Mouse (Mus musculus) brown adipose tissue, adult 24 weeks (tissue): ENCODE results near the gene Kansl1. TPM values are rescaled to one million over a fixed set of nuclear protein-coding genes. Genes with fewer than 3 reads are reported as not detected.

ENCODE experiments used
- H3K27ac ChIP-seq: fragments of 200-500 bp; replicated peaks from 2 replicates; pipeline ENCODE4 v1.5.1; 2012; ENCODE audit warnings: low read depth, mild to moderate bottlenecking, low read length
- H3K4me1 ChIP-seq: fragments of 200-500 bp; 2 replicates; pipeline ENCODE4 v1.6.1; 2012; ENCODE audit warnings: low read length, mixed read lengths; ENCODE audit not compliant: control insufficient read depth, insufficient read depth, insufficient read length
- H3K4me3 ChIP-seq: fragments of 200-500 bp; 2 replicates; pipeline ENCODE4 v1.5.1; 2012; ENCODE audit warnings: low read depth, mild to moderate bottlenecking, low read length, moderate library complexity; ENCODE audit not compliant: insufficient read depth
- polyA plus RNA-seq: library from polyadenylated mRNA; stranded (reverse); fragments of >200 nt; gene quantifications from 2 replicates; pipeline ENCODE4 v1.2.4, GENCODE M21; 2012; ENCODE audit not compliant: missing spikeins, insufficient read depth, insufficient read length

The Kansl1 gene
- polyA plus RNA-seq, 1 experiment: 14.7 TPM

DNA sequence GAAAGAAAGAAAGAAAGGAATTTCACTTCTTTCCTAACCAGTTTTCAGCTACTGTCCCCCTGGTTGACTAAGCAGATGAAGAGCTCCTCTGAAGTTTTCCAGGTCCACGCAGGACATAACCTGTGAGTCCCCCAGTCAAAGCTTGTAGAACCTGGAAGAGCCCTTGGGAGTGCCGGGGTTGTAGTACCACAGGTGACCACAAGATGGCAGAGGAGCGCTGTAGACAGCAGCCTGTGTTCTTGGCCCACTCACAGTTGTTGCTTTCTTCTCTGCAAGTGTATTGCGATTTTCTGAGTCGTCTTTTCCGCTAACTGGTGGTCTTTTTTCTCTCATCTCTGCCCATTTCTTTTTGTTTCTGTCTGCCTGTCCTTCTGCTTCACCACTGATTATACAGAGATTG lies 153.0 kb downstream of the Kansl1 start:
- Histone ChIP-seq H3K4me3 (no peak overlapping the region), H3K4me1 (peaks cover 4% of the 10 kb centered on the region), H3K27ac (no peak overlapping the region)

DNA sequence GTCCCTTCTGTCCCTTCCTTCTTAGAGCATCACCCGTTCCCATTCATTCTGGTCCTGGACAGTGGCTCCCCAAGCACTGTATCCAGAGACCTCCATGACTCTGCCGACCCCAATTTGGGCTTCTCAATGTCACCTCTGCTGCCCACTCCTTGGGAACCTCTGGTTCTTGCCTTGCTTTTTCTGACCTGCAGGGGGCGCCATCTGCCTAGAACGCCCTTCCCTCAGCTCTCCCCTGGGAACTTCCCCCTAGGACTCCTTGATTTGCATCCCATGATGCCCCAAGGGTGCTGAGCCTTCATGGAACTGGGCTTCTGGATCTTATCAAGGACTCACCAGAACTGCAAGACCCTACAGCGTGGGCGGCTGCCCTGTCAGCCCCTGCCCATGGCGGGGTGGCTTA lies 157.0 kb downstream of the Kansl1 start:
- Histone ChIP-seq H3K4me3 (no peak overlapping the region), H3K4me1 (peaks cover 2% of the 10 kb centered on the region)

DNA sequence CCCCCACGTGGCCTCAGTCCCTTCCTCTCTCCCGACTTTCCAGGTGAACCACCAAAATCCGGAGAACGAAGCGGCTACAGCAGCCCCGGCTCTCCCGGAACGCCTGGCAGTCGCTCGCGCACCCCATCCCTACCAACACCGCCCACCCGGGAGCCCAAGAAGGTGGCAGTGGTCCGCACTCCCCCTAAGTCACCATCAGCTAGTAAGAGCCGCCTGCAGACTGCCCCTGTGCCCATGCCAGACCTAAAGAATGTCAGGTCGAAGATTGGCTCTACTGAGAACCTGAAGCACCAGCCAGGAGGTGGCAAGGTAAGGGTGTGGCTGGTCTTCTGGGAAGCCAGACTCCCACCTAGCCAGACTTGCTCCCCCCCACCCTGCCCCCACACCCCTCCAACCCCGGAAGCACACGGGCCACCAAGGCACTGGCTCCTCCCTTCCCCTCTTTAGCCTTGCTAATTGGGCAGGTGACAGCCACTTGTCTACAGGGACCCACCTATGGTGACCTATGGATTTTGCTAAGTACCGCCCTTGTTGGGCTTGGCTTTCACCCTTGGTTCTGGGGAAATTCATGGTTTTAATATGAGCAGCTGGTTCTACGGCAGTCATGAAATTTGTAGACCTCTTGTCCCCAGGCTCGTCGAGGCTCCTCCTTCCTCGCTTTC lies 158.3 kb downstream of the Kansl1 start:
- H3K27ac ChIP-seq: no peak overlapping the region
- peaks cover 3% of the 10 kb centered on the region; the same call in 1 of the 2 replicates for H3K4me1 ChIP-seq
- no peak overlapping the region for H3K4me3 ChIP-seq

More for the DNA sequence above, 157.0 kb downstream of the Kansl1 start:
- no peak overlapping the region for H3K27ac ChIP-seq

DNA sequence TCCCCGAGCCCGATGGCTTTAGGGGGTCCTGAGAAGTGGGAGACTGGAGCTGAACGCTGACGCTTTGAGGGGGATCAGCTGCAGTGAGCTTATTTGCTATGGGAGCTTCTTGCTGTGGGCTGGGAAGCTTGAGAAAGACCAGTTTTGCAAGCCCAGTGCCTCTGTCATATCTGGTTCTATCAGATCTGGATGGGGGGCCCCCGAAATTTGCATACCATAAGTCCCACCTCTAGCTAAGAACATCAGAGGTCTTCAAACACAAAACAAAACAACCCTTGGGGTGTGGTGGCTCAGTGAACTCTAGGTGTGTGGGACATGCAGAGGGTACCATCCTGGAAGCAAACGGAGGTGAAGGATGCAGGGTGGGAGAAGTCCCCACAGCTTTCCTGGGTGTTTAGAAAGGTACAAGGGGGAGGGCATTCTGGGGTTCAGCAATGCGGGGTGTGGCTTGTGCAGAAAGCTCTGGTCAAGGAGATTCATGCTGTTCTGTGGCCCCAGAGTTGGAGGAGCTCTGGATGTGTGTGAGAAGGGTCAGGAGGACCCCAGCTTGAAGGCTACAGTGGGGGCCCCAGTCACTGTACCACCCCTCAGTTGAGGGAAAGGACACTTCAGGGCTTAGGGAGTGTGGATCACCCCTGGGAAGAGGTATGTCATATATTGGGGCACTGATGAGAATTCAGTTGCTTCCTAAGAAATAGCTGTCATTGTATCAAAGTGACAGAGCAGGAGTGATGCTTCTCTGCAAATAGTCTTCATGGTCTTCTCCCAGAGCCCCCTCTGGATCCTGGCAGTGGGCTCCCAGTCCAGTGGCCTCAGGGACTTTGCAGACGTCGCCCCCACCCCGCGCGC lies 159.1 kb downstream of the Kansl1 start:
- no peak overlapping the region for H3K27ac ChIP-seq
- peaks cover 3% of the 10 kb centered on the region; the same call in 1 of the 2 replicates for H3K4me1 ChIP-seq
- H3K4me3 ChIP-seq: no peak overlapping the region

DNA sequence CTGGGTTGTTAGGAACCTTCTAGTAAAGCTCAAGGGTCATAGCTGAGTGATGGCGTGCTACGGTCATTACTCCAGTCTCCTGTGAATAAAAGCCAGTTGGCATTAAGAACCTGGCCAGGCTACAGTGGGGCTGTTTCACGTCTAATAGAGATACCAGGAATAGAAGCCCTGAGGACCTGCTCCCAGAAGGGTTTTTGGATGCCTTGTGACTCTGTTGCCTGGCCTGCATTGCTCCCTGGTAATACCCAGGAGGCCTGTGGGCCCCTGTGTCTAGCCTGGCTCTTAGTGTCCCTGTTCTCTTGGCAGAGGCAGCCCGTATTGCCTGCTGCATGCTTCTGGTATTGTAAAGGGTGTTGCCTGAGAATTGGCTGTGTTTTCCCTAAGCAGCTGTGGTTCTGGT lies 161.5 kb downstream of the Kansl1 start:
- H3K4me1 ChIP-seq: peaks cover 3% of the 10 kb centered on the region; the same call in 1 of the 2 replicates
- no peak overlapping the region for H3K4me3 ChIP-seq
- H3K27ac ChIP-seq: peak overlapping the region; percentile 71

DNA sequence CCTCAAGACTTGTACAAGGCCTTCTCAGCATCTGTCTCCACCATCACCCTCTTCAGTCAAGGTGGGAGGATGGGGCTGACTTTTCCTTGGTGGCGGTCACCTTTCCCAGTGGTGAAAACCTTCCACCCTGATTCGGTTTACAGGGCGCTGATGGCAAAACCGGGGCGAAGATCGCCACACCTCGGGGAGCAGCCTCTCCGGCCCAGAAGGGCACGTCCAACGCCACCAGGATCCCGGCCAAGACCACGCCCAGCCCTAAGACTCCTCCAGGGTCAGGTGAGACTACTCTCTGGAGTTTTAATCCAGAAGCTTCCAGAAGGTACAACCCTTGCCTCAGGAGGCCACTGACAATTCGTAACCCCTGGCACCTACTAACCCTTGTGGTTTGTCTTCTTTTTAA lies 162.2 kb downstream of the Kansl1 start:
- H3K27ac ChIP-seq: peak overlapping the region; percentile 71
- no peak overlapping the region for H3K4me3 ChIP-seq

DNA sequence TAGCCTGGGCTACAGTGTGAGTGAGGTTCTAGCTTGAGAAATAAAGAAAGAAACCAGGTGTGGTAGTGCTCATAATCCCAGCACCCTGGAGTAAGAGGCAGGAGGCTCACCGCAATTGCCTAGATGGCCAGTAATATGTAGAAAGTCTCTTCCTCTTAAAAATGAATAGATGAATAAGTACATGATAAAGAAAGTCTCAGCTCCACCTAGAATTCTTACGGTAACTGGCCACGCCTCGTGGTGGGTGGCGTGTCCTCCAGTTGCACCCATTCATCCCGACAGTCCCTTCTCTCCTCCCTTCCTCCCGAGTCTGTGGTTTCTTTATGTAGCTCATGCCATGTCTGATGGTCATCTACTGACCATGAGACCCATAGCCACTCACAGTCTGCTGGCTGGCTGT lies 162.9 kb downstream of the Kansl1 start:
- H3K4me3 ChIP-seq: no peak overlapping the region
- H3K27ac ChIP-seq: no peak overlapping the region
- peaks cover 12% of the 10 kb centered on the region for H3K4me1 ChIP-seq

More for the DNA sequence above, 162.2 kb downstream of the Kansl1 start:
- H3K4me1 ChIP-seq: peaks cover 8% of the 10 kb centered on the region

DNA sequence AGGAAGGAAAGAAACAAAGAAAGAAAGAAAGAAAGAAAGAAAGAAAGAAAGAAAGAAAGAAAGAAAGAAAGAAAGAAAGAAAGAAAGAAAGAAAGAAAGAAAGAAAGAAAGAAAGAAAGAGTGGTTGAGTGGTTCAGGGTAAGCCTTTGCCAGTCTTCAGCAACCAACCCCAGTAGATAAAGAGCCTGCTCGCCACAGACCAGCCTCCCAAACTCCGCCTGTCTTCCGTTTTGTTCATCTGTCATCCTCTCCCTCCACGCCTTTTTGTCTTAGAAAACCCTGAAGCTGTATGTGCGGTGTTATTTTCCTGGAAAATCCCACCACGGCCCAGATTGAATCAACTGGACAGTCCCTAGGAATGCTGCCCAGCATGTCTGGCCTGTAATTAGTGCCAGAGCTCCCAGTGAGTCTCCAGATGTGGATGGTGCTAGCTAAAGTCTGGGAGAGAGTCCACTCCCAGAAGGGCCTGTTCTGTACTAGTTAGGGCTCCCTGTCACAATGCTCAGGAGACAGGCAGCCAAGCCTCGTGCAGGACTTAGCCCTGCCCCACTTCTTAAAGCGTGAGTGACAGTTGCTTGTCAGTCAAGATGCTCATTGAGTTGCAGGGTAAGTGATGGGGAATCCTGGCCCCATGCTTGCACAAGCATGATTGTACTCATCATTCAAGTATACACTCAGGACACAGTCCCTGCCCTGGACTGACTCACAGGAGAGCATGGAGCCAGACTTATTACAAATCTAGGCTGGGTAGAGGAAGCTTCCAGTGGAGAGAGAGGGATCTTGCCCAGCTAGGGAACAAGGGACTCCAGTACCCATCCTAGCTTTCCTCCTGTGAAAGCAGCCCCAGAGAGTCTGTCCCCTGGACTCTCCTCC lies 165.3 kb downstream of the Kansl1 start:
- H3K27ac ChIP-seq: no peak overlapping the region
- H3K4me3 ChIP-seq: no peak overlapping the region
- peaks cover 12% of the 10 kb centered on the region for H3K4me1 ChIP-seq

DNA sequence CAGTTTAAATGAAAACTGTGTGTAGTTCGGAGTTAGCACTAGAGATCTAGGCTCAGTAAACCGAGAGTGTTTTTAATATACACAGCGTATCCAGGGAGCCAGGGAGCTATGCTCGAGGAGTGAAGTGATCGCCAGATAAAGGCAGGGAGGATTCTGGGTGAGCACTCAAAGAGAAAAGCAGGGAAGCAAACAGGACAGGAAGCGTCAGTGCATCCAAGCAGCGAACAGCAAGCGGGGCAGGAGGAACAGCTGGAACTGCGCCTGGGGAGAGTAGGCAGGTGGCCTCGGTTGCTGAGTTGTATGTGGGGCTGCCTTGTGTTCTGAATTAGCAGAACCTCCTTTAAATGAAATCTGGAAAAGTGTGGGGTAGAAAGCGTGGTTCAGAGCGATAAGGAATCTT lies 166.0 kb downstream of the Kansl1 start:
- Histone ChIP-seq H3K4me1 (peaks cover 12% of the 10 kb centered on the region), H3K27ac (no peak overlapping the region), H3K4me3 (no peak overlapping the region)

DNA sequence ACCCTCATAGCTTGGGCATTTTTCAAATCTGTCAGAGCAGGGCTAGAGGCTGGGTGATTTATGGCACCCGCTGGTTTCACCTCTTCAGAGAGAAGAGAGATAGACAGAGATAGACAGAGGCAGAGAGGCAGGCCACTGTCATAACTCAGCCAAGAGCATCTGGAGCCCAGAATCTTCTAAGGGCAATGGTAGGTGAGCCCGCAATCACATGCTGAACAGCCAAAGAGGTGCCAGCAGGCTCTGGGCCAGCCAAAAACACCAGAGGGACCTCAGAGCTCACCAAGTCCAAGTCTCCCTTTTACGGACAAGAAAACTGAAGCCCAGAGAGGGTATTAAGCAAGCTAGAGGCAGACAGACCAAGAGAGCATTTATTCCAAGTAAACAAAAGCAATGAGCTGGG lies 171.0 kb downstream of the Kansl1 start:
- peak overlapping the region; percentile 60 for H3K27ac ChIP-seq
- H3K4me3 ChIP-seq: no peak overlapping the region
- H3K4me1 ChIP-seq: peaks cover 9% of the 10 kb centered on the region

DNA sequence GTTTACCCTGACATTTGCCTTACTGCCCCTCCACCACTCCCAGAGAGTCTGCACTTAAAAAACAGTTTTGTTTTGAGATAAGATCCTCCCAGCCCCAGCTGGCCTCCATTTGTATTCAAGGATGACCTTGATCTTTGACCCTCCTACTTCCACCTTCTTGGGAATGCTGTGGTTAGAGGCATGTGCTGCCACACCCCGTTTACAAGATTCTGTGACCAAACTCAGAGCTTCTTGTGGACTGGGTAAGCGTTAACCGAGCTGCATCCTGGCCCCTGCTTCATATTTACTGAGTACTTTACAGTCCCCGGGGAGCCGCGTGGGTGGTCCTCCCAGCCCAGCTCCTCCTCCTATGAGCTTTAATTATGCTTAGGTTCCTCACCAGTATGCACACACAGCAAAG lies 173.0 kb downstream of the Kansl1 start:
- no peaks in the 10 kb centered on the region for H3K4me1 ChIP-seq
- H3K4me3 ChIP-seq: no peak overlapping the region
- no peak overlapping the region for H3K27ac ChIP-seq

DNA sequence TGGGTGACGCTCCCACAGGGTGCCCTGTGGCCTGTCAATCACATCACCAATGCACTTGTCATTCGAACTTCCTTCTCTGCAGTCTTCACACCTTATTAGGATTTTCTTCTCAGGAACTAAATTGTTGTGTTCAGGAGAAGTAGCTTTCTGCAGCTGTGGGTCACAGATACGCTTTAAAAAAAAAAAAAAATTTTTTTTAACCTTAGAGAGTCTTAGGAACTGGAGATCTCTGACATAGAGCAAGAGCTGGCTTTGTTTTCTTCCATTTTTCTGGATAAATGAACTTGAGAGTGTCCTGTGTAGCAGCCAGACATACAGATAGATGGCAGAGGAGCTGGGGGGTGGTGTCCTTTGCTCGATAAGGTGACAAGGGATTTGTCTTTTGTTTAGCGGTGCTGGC lies 173.5 kb downstream of the Kansl1 start:
- Histone ChIP-seq H3K27ac (no peak overlapping the region), H3K4me1 (no peaks in the 10 kb centered on the region), H3K4me3 (no peak overlapping the region)

DNA sequence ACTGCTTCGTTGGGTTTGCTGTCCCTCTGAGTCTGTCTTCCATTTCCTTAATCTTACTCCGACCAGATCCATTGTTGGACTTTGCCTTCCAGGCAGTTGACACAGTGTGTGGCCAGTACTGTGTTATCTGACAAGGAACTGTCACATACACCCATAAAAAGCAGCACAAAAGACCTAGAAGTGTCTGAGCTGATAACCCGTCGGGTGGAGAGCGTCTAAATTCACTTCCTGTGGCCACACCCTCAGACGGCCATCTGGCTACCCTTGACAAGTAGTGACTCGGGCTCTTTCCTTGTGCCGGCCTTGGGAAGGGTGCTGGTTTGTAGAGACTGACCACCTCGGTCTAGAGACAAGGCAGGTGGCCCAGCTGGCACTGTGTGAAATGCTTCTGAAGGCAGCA lies 175.4 kb downstream of the Kansl1 start:
- H3K4me3 ChIP-seq: no peak overlapping the region
- no peaks in the 10 kb centered on the region; the same call in 1 of the 2 replicates for H3K4me1 ChIP-seq
- no peak overlapping the region for H3K27ac ChIP-seq

DNA sequence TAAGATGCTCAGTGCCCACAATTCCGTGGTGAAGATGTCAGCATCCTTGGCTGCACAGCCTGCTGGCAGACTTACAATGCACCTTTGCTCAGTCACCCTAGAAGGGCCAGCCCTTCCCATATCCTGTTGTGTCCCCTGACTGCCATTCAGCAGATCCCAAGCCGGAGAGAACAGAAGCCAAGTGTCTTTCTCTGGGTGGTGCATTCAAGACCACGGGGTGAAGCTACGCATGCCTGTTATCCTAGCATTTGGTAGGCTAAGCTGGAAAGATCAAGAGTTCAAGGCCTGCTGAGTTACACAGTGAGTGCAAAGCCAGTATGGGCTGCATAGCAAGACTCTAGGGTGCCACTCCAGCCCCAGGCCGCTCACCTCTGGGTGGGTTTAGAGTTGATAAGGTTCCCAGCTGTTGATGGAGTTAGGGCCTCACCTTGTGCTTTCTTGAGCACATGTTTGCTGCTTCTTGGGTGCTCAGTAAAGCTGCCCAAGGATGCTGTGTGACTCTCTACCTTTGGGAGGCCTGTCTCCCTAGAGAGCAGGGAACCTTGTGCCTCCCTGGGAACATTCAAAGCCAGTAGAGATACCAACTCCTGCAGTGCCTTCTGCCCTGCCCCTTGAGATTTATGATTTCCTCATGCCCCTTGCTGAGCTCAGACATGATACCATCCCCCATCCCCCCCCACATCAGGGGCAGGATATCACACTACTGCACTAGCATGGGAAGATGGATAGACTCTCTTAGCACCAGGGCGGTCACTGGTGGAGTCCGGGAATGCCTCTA lies 176.0 kb downstream of the Kansl1 start:
- Histone ChIP-seq H3K4me1 (no peaks in the 10 kb centered on the region; the same call in 1 of the 2 replicates), H3K27ac (no peak overlapping the region), H3K4me3 (no peak overlapping the region)
